ENCODE assay signal across 18 mouse cellular contexts in genomic region chr14:54161916-54162315, GRCm38 (mm10).
DNase-seq lines count a peak whose midpoint lies in the region; ATAC-seq lines count a peak whose summit lies in the region.
"Had no signal": no experiment of that assay in that cellular context is flagged by ENCODE, and none has a peak within 500 bp of the region (broad histone marks: within the 10 kb centered on the region; RNA-seq: fewer than 3 reads in every experiment).

No protein-coding gene starts in this region.

- no peaks in the 10 kb centered on the region for H3K9me3 ChIP-seq in kidney, embryonic 15.5 days (replicated peaks)
- no peaks in the 10 kb centered on the region for H3K9me3 ChIP-seq in midbrain, embryonic 14.5 days (ENCODE audit: control insufficient read depth, low read length)
- no peaks in the 10 kb centered on the region for H3K9me3 ChIP-seq in midbrain, embryonic 10.5 days (replicated peaks)
- H3K9me3 ChIP-seq: liver, embryonic 12.5 days; stomach, embryonic 15.5 days had no signal

- no peak overlapping the region for H3K4me3 ChIP-seq in kidney, embryonic 15.5 days (replicated peaks)
- no peak overlapping the region for H3K4me3 ChIP-seq in midbrain, embryonic 14.5 days (replicated peaks; ENCODE audit: low read depth, low read length)
- H3K4me3 ChIP-seq in midbrain, embryonic 10.5 days, result no peak overlapping the region
- H3K4me3 ChIP-seq: erythroblast, embryonic 14.5 days; liver, embryonic 12.5 days; stomach, embryonic 15.5 days had no signal

- no peak for DNase-seq in frontal cortex, postnatal 10 days (ENCODE audit: low spot score in 2 of 2)
- no peak for DNase-seq in kidney, adult 8-10 months
- no peak for DNase-seq in midbrain, embryonic 14.5 days
- DNase-seq in midbrain, embryonic 10.5 days (ENCODE audit: low spot score), result no peak
- peak; percentile 26 for DNase-seq in R1 (ENCODE audit: low read depth, low spot score)
- DNase-seq in yolk sac, embryonic 10.5 days (ENCODE audit: low spot score), result no peak
- DNase-seq: cerebellum, adult 9-10 months; forebrain, postnatal 0 days; heart, adult 18-20 months; heart, postnatal 14 days; layer of hippocampus, adult 9-11 months; right cerebral cortex, postnatal 4 days had no signal

- H3K4me1 ChIP-seq in kidney, embryonic 15.5 days, result peaks cover 9% of the 10 kb centered on the region
- no peaks in the 10 kb centered on the region for H3K4me1 ChIP-seq in midbrain, embryonic 14.5 days (ENCODE audit: control insufficient read depth, insufficient read depth, low read length)
- peaks cover 8% of the 10 kb centered on the region for H3K4me1 ChIP-seq in midbrain, embryonic 10.5 days
- H3K4me1 ChIP-seq: liver, embryonic 12.5 days; stomach, embryonic 15.5 days had no signal

- no peak overlapping the region for H3K9ac ChIP-seq in kidney, embryonic 15.5 days
- H3K9ac ChIP-seq in midbrain, embryonic 14.5 days (replicated peaks; ENCODE audit: low read length), result no peak overlapping the region
- H3K9ac ChIP-seq: forebrain, postnatal 0 days; liver, embryonic 12.5 days; stomach, embryonic 15.5 days had no signal

- no peaks in the 10 kb centered on the region for H3K27me3 ChIP-seq in kidney, embryonic 15.5 days
- no peaks in the 10 kb centered on the region for H3K27me3 ChIP-seq in midbrain, embryonic 14.5 days (ENCODE audit: control insufficient read depth, insufficient read depth, low read length)
- no peaks in the 10 kb centered on the region for H3K27me3 ChIP-seq in midbrain, embryonic 10.5 days (ENCODE audit: low read depth, poor library complexity, severe bottlenecking)
- H3K27me3 ChIP-seq: stomach, embryonic 15.5 days had no signal

- WGBS in kidney, embryonic 15.5 days, result 67% methylated on average over 8 of the region's 8 CpGs
- WGBS in midbrain, embryonic 14.5 days, result 83% methylated on average over 8 of the region's 8 CpGs
- WGBS in midbrain, embryonic 10.5 days, result 83% methylated on average over 8 of the region's 8 CpGs

- 0 out of 2 replicates have a peak overlapping the region, but pooled peaks have one; percentile 14 for H3K4me2 ChIP-seq in kidney, embryonic 15.5 days
- H3K4me2 ChIP-seq in midbrain, embryonic 14.5 days (ENCODE audit: low read length), result no peak overlapping the region
- H3K4me2 ChIP-seq: liver, embryonic 12.5 days; stomach, embryonic 15.5 days had no signal

- ATAC-seq in frontal cortex, adult (ENCODE audit: low TSS enrichment), result peak; percentile 73
- ATAC-seq in kidney, embryonic 15.5 days (replicated peaks; ENCODE audit: low FRiP score), result no peak
- ATAC-seq in midbrain, embryonic 14.5 days (ENCODE audit: low FRiP score, low TSS enrichment), result no peak
- ATAC-seq: forebrain, postnatal 0 days; hindbrain, postnatal 0 days; liver, embryonic 12.5 days had no signal

- no peak overlapping the region for H3K27ac ChIP-seq in kidney, embryonic 15.5 days
- H3K27ac ChIP-seq in midbrain, embryonic 14.5 days (replicated peaks; ENCODE audit: low read depth, low read length), result peak overlapping the region; percentile 49; the same call in 1 of the 2 replicates
- H3K27ac ChIP-seq in midbrain, embryonic 10.5 days (replicated peaks), result no peak overlapping the region
- H3K27ac ChIP-seq: hindbrain, postnatal 0 days; liver, embryonic 12.5 days; stomach, embryonic 15.5 days had no signal

- no peaks in the 10 kb centered on the region for H3K36me3 ChIP-seq in kidney, embryonic 15.5 days
- no peaks in the 10 kb centered on the region for H3K36me3 ChIP-seq in midbrain, embryonic 14.5 days (ENCODE audit: control insufficient read depth, insufficient read depth, low read length)
- no peaks in the 10 kb centered on the region for H3K36me3 ChIP-seq in midbrain, embryonic 10.5 days
- H3K36me3 ChIP-seq: liver, embryonic 12.5 days; stomach, embryonic 15.5 days had no signal
